Mouse (Mus musculus) lung, embryonic 15.5 days (tissue): ENCODE data around the gene Olfr455. TPM values are rescaled to one million over a fixed set of nuclear protein-coding genes. Genes with fewer than 3 reads are reported as not detected.

Experiments used
- polyA plus RNA-seq: library from polyadenylated mRNA; unstranded; fragments of >200 nt; fragmentation: Nextera tagmentation; extraction: Ambion mirVana; gene quantifications from 2 replicates; pipeline ENCODE4 v1.2.1, GENCODE M21; 2015

Gene Olfr455
- polyA plus RNA-seq, 1 experiment from 2014 or later, result not detected

Other genes with a start within 250 kb of the Olfr455 start
- 0.06 and 0.14 TPM in 2 replicates for gene Fam131b, start 222.9 kb downstream of the Olfr455 start, polyA plus RNA-seq
- gene Zyx, start 198.0 kb downstream of the Olfr455 start, polyA plus RNA-seq, result 161 and 167 TPM in 2 replicates
- 14.2 and 16.9 TPM in 2 replicates for gene Epha1, start 174.3 kb downstream of the Olfr455 start, polyA plus RNA-seq
- not detected in 2 replicates for gene Tas2r143, start 147.3 kb downstream of the Olfr455 start, polyA plus RNA-seq
- not detected in 2 replicates for gene Tas2r135, start 142.2 kb downstream of the Olfr455 start, polyA plus RNA-seq
- gene Tas2r126, start 113.1 kb downstream of the Olfr455 start, polyA plus RNA-seq, result not detected in 2 replicates
- gene Olfr458, start 82.4 kb downstream of the Olfr455 start, polyA plus RNA-seq, result not detected in 2 replicates
- not detected in 2 replicates for gene Olfr457, start 71.3 kb downstream of the Olfr455 start, polyA plus RNA-seq
- gene Olfr456, start 60.4 kb downstream of the Olfr455 start, polyA plus RNA-seq, result 0.15 TPM in 1 of 2 replicates, not detected in the other
- not detected in 2 replicates for gene Tcaf3, start 50.1 kb upstream of the Olfr455 start, polyA plus RNA-seq
- gene Tcaf2, start 97.7 kb upstream of the Olfr455 start, polyA plus RNA-seq, result 9.0 TPM in 2 replicates
- 74.2 and 75.9 TPM in 2 replicates for gene Tcaf1, start 162.5 kb upstream of the Olfr455 start, polyA plus RNA-seq
- not detected in 2 replicates for gene Olfr453, start 191.8 kb upstream of the Olfr455 start, polyA plus RNA-seq
- gene Olfr38, start 208.8 kb upstream of the Olfr455 start, polyA plus RNA-seq, result not detected in 2 replicates
- not detected in 2 replicates for gene Olfr452, start 237.5 kb upstream of the Olfr455 start, polyA plus RNA-seq